Mouse (Mus musculus): ENCODE results near the gene Tbc1d22b. TPM values are rescaled to one million over a fixed set of nuclear protein-coding genes. Genes with fewer than 3 reads are reported as not detected.
"Not testable (repeated sequence)": the region's sequence is repeated elsewhere in the genome, so short reads cannot be mapped to it uniquely, and the experiment has no call there.

Gene Tbc1d22b
- polyA plus RNA-seq, 1 experiment from 2014 or later = 20.9 TPM

DNA sequence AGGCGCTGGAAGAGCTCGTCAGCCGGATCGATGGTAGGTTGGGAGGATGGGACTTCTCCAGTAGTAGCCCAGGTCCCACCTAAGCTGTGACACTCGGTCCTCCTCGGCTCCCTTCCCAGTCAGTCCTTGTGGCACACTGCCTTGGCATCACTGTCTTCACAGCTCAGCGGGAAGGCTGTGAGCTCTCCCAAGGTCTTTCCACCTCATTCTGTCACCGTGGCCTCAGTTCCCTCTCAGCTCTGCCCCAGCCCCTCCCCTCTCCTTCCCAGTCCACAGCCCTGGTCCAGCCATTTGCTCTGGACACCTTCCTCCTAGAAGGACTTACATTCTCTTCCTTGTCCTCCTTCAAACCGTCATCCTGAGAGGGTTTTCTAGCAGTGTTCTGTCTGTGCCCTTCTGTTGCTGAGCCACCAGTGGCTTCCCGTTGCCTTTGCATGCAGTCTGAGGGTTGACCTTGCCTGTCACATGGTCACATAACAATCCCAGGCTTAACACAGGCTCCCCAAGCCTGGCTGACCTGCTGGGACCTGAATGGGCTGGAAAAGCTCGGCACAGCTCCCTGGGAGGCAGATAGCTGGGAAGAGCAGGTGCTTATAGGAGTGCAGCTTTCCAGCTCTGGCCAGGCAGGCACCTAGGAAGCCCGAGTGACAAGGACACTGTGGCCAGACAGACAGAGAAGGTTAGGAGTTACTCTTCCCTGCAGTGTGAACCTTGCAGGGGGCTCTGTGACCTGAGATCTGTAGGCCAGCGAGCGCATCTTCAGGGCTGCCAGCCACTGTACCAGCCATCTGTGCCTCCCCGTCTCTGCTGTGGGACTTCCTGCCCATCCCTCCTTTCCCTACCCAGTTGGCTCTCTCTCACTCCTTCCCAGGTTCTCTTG, 46.5 kb downstream of the Tbc1d22b start:
- no peaks in the 10 kb centered on the region for H3K9me3 ChIP-seq (ENCODE audit: control insufficient read depth, low read length)
- H3K4me2 ChIP-seq (ENCODE audit: low read depth, low read length, severe bottlenecking) = no peak overlapping the region
- H3K27me3 ChIP-seq (ENCODE audit: control insufficient read depth, insufficient read depth, low read length) = no peaks in the 10 kb centered on the region
- no peak overlapping the region for H3K9ac ChIP-seq (ENCODE audit: low read length)
- WGBS = 86% methylated on average over 15 of the region's 15 CpGs
- ATAC-seq (replicated peaks; ENCODE audit: low FRiP score) = no peak
- H3K4me3 ChIP-seq (ENCODE audit: low read depth, low read length) = no peak overlapping the region
- DNase-seq (ENCODE audit: low spot score) = no peak
- no peaks in the 10 kb centered on the region for H3K4me1 ChIP-seq (replicated peaks; ENCODE audit: control insufficient read depth, insufficient read depth, low read length)
- no peak overlapping the region for H3K27ac ChIP-seq (ENCODE audit: low read depth, low read length)
- no peaks in the 10 kb centered on the region; the same call in 1 of the 2 replicates for H3K36me3 ChIP-seq (ENCODE audit: control insufficient read depth, insufficient read depth, low read length)

DNA sequence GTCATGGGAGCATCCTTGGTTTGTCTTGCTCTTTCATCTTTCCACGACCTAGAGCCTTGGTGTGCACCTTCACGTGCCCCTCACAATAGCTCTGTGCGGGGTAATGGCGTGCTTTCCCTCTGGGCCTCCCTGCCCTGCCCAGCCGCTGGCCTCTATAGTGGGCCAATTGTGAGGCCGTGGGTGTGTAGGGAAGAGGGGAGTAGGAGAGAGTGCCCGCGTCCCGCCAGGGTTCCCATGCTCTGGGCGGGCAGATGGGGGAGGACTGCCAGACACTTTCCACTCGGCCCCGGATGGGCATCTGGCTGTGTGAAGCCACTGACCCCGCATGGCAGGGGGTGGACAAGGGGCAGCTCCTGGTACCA, 47.2 kb downstream of the Tbc1d22b start:
- H3K9me3 ChIP-seq (ENCODE audit: control insufficient read depth, low read length) = no peaks in the 10 kb centered on the region
- H3K4me2 ChIP-seq (ENCODE audit: low read depth, low read length, severe bottlenecking) = no peak overlapping the region
- no peak for DNase-seq (ENCODE audit: low spot score)
- WGBS = 91% methylated on average over 13 of the region's 13 CpGs
- H3K9ac ChIP-seq (ENCODE audit: low read length) = no peak overlapping the region
- no peaks in the 10 kb centered on the region; the same call in 1 of the 2 replicates for H3K36me3 ChIP-seq (ENCODE audit: control insufficient read depth, insufficient read depth, low read length)
- H3K4me1 ChIP-seq (replicated peaks; ENCODE audit: control insufficient read depth, insufficient read depth, low read length) = no peaks in the 10 kb centered on the region
- H3K27ac ChIP-seq (ENCODE audit: low read depth, low read length) = no peak overlapping the region
- H3K4me3 ChIP-seq (ENCODE audit: low read depth, low read length) = no peak overlapping the region
- H3K27me3 ChIP-seq (ENCODE audit: control insufficient read depth, insufficient read depth, low read length) = no peaks in the 10 kb centered on the region
- ATAC-seq (replicated peaks; ENCODE audit: low FRiP score) = no peak

GRCm38 (mm10) chr17:29599051-29599450, 49.5 kb downstream of the Tbc1d22b start:
- Histone ChIP-seq H3K36me3 (ENCODE audit: control insufficient read depth, insufficient read depth, low read length) (no peaks in the 10 kb centered on the region; the same call in 1 of the 2 replicates), H3K4me2 (ENCODE audit: low read depth, low read length, severe bottlenecking) (no peak overlapping the region), H3K4me1 (replicated peaks; ENCODE audit: control insufficient read depth, insufficient read depth, low read length) (no peaks in the 10 kb centered on the region), H3K27me3 (ENCODE audit: control insufficient read depth, insufficient read depth, low read length) (no peaks in the 10 kb centered on the region), H3K9me3 (ENCODE audit: control insufficient read depth, low read length) (no peaks in the 10 kb centered on the region), H3K9ac (ENCODE audit: low read length) (no peak overlapping the region), H3K4me3 (ENCODE audit: low read depth, low read length) (no peak overlapping the region), H3K27ac (ENCODE audit: low read depth, low read length) (no peak overlapping the region)
- no peak for DNase-seq (ENCODE audit: low spot score)
- WGBS = 90% methylated on average over 14 of the region's 14 CpGs
- no peak for ATAC-seq (replicated peaks; ENCODE audit: low FRiP score)

DNA sequence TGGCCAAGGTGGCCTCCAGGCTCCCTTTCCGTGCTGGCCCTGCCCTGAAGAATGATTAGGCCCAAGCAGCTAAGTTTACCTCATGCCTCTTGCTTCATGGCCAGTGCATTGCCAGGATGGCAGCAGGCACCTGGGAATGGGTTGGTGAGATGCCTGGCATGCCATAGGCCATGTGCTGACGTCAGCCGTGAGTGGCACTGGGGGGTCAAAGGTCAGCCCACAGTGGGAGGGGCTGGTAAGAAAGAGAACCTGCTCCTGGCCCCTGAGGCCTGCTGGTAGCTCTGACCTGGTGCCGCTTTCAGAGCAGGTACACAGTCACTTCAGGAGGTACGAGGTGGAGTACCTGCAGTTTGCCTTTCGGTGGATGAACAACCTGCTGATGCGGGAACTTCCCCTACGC, 50.0 kb downstream of the Tbc1d22b start:
- WGBS = 91% methylated on average over 8 of the region's 8 CpGs
- Histone ChIP-seq H3K36me3 (ENCODE audit: control insufficient read depth, insufficient read depth, low read length) (no peaks in the 10 kb centered on the region; the same call in 1 of the 2 replicates), H3K4me2 (ENCODE audit: low read depth, low read length, severe bottlenecking) (no peak overlapping the region)

GRCm38 (mm10) chr17:29601391-29601790, 51.8 kb downstream of the Tbc1d22b start:
- Histone ChIP-seq H3K4me1 (replicated peaks; ENCODE audit: control insufficient read depth, insufficient read depth, low read length) (no peaks in the 10 kb centered on the region), H3K27me3 (ENCODE audit: control insufficient read depth, insufficient read depth, low read length) (no peaks in the 10 kb centered on the region), H3K9me3 (ENCODE audit: control insufficient read depth, low read length) (no peaks in the 10 kb centered on the region), H3K4me3 (ENCODE audit: low read depth, low read length) (no peak overlapping the region), H3K36me3 (ENCODE audit: control insufficient read depth, insufficient read depth, low read length) (no peaks in the 10 kb centered on the region; the same call in 1 of the 2 replicates), H3K4me2 (ENCODE audit: low read depth, low read length, severe bottlenecking) (no peak overlapping the region), H3K27ac (ENCODE audit: low read depth, low read length) (no peak overlapping the region), H3K9ac (ENCODE audit: low read length) (no peak overlapping the region)
- ATAC-seq (replicated peaks; ENCODE audit: low FRiP score) = no peak
- WGBS = 81% methylated on average over 4 of the region's 4 CpGs
- DNase-seq (ENCODE audit: low spot score) = no peak

More for the DNA sequence above, 50.0 kb downstream of the Tbc1d22b start:
- Histone ChIP-seq H3K27ac (ENCODE audit: low read depth, low read length) (no peak overlapping the region), H3K9ac (ENCODE audit: low read length) (no peak overlapping the region), H3K4me1 (replicated peaks; ENCODE audit: control insufficient read depth, insufficient read depth, low read length) (no peaks in the 10 kb centered on the region), H3K27me3 (ENCODE audit: control insufficient read depth, insufficient read depth, low read length) (no peaks in the 10 kb centered on the region), H3K9me3 (ENCODE audit: control insufficient read depth, low read length) (no peaks in the 10 kb centered on the region), H3K4me3 (ENCODE audit: low read depth, low read length) (no peak overlapping the region)
- ATAC-seq (replicated peaks; ENCODE audit: low FRiP score) (no peak), DNase-seq (ENCODE audit: low spot score) (no peak)

GRCm38 (mm10) chr17:29603283-29603682, 53.7 kb downstream of the Tbc1d22b start:
- H3K4me1 ChIP-seq (replicated peaks; ENCODE audit: control insufficient read depth, insufficient read depth, low read length) = no peaks in the 10 kb centered on the region
- no peak overlapping the region for H3K27ac ChIP-seq (ENCODE audit: low read depth, low read length)
- ATAC-seq (replicated peaks; ENCODE audit: low FRiP score) = no peak
- H3K4me2 ChIP-seq (ENCODE audit: low read depth, low read length, severe bottlenecking) = no peak overlapping the region
- no peak overlapping the region for H3K4me3 ChIP-seq (ENCODE audit: low read depth, low read length)
- 25% methylated on average over 6 of the region's 6 CpGs for WGBS
- no peak overlapping the region for H3K9ac ChIP-seq (ENCODE audit: low read length)
- H3K36me3 ChIP-seq (ENCODE audit: control insufficient read depth, insufficient read depth, low read length) = no peaks in the 10 kb centered on the region; the same call in 1 of the 2 replicates
- no peaks in the 10 kb centered on the region for H3K9me3 ChIP-seq (ENCODE audit: control insufficient read depth, low read length)
- DNase-seq (ENCODE audit: low spot score) = peak; percentile 89
- no peaks in the 10 kb centered on the region for H3K27me3 ChIP-seq (ENCODE audit: control insufficient read depth, insufficient read depth, low read length)

- H3K27ac ChIP-seq (ENCODE audit: low read depth, low read length); H3K4me3 ChIP-seq (ENCODE audit: low read depth, low read length); H3K9ac ChIP-seq (ENCODE audit: low read length); H3K4me1 ChIP-seq (replicated peaks; ENCODE audit: control insufficient read depth, insufficient read depth, low read length); H3K9me3 ChIP-seq (ENCODE audit: control insufficient read depth, low read length); H3K27me3 ChIP-seq (ENCODE audit: control insufficient read depth, insufficient read depth, low read length); H3K4me2 ChIP-seq (ENCODE audit: low read depth, low read length, severe bottlenecking); DNase-seq (ENCODE audit: low spot score); H3K36me3 ChIP-seq (ENCODE audit: control insufficient read depth, insufficient read depth, low read length); ATAC-seq (replicated peaks; ENCODE audit: low FRiP score): not testable (repeated sequence)
- whole genome bisulfite sequencing = 86% methylated on average over 5 of the region's 5 CpGs
Measured at GRCm38 (mm10) chr17:29613453-29613852, 63.9 kb downstream of the Tbc1d22b start.

DNA sequence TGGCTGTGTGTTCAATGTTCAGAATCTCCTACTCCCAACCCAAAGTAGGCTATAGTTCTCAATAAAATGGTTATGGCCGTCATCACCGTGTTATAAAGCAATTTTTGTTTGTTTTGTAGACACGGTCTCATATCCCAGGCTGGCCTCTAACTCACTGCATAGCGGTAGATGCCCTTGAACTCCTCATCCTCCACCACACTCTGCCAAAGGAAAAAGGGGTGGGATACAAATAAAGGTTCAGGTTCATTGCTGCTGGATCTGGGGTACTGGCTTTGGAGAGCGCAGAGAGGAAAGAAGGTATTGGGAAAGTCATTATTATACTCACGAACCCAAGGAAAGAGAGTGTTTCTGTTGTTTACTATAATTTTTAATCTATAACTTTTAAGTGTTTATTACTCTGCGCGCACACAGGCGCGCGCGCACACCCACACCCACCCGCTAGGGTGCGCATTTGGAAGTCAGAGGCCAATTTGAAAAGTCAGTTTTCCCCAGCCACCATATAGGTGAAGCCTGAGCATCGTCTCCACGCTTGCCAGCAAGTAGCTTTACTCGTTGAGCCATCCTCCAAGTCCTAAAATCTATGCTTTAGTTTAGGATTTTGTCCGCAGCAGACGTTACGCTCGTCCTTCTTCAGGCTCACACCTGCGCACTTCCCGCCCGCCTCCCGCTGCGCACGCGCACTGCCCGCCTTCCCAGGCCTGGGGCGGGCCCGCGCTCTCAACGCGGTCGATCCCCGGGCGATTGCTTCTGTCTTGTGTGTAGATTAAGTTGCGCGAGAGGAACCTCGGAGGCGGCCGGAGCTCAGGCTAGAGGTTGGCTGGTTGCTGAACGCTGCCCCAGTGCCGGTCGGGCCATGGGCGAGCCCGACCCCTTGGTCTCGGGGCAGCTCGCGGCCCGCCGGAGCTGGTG, 64.8 kb downstream of the Tbc1d22b start, which contains the start of the genes Rnf8 and Gm28043:
Gene Rnf8, plus strand, starts transcription at position 676 of the 909 bp plus-strand sequence.
Gene Gm28043, plus strand, starts transcription at position 762 of the 909 bp plus-strand sequence.
- H3K9me3 ChIP-seq (ENCODE audit: control insufficient read depth, low read length) = no peaks in the 10 kb centered on the region
- H3K9ac ChIP-seq (ENCODE audit: low read length) = peak within 1 kb of the TSS; percentile 97
- H3K4me2 ChIP-seq (ENCODE audit: low read depth, low read length, severe bottlenecking) = peak within 1 kb of the TSS; percentile 89
- DNase-seq (ENCODE audit: low spot score) (peak; percentile 97), ATAC-seq (replicated peaks; ENCODE audit: low FRiP score) (peak; percentile 93)
- H3K27me3 ChIP-seq (ENCODE audit: control insufficient read depth, insufficient read depth, low read length) = no peaks in the 10 kb centered on the region
- peak within 1 kb of the TSS; percentile 97 for H3K4me3 ChIP-seq (ENCODE audit: low read depth, low read length)
- WGBS = 3% methylated on average over 52 of the region's 52 CpGs
- H3K4me1 ChIP-seq (replicated peaks; ENCODE audit: control insufficient read depth, insufficient read depth, low read length) = peaks cover 5% of the 10 kb centered on the region; the same call in 1 of the 2 replicates
- no peaks in the 10 kb centered on the region; the same call in 1 of the 2 replicates for H3K36me3 ChIP-seq (ENCODE audit: control insufficient read depth, insufficient read depth, low read length)
- peak within 1 kb of the TSS; percentile 95 for H3K27ac ChIP-seq (ENCODE audit: low read depth, low read length)

Data from forebrain, embryonic 11.5 days (tissue).